Mouse (Mus musculus): Measurements from ENCODE around the gene Tigd2. TPM values are rescaled to one million over a fixed set of nuclear protein-coding genes. Genes with fewer than 3 reads are reported as not detected.

Tigd2 gene
- polyA plus RNA-seq, 1 experiment from 2014 or later: 8.3 TPM

DNA sequence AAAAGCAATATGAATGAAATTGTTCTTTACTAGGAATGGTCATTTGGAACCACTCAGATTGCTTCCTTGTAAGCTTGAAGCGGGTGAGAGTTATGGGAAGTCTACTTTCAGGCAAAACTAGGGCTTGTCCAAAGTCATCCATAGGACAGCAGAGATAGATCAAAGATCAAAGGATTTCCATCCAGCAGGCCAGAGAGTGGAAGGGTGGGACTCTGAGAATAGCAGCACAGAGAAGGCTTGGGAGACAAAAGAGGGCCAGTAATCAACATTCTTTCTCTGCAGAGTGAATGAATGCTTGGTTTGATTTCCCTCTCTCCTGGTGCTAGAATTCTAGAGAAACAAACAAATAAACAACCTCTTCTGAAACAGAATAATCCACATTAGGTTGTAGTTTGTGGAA is 1.1 kb upstream of the Tigd2 start:
- no peak overlapping the region for H3K4me2 ChIP-seq
- H3K9ac ChIP-seq (ENCODE audit: low read depth, low read length): no peak overlapping the region
- H3K27me3 ChIP-seq (replicated peaks; ENCODE audit: control insufficient read depth, insufficient read depth, low read length): no peaks in the 10 kb centered on the region
- DNase-seq (ENCODE audit: low spot score) (no peak), ATAC-seq (replicated peaks; ENCODE audit: low FRiP score) (no peak)
- 86% methylated on average over 1 of the region's 1 CpGs for WGBS
- H3K4me1 ChIP-seq (replicated peaks; ENCODE audit: control insufficient read depth, insufficient read depth, low read length): no peaks in the 10 kb centered on the region; the same call in 1 of the 2 replicates
- H3K36me3 ChIP-seq (ENCODE audit: control insufficient read depth, insufficient read depth, low read length): no peaks in the 10 kb centered on the region
- no peak overlapping the region for H3K27ac ChIP-seq (ENCODE audit: low read depth, low read length)
- H3K4me3 ChIP-seq (ENCODE audit: low read depth, low read length): no peak overlapping the region
- H3K9me3 ChIP-seq (ENCODE audit: control insufficient read depth, low read length): no peaks in the 10 kb centered on the region

DNA sequence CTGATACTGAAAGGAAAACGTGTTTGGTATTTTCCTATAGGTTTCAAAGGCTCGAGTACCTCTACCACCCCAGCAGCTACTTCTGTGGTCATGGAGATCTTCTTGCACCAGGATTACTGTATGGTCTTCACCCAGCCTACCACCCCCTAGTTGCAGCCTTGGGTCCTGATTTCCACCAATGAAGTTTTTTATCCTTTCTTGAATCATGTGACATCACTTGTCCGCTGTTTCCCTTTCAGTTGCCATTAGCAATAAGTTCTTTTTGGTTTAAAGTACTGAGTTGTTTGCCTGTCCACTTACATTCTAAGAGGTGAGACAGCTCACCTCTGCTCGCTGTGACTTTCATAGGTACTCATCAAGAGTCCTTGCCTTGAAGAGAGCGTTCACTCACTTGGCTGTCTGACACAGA is 633 bp downstream of the Tigd2 start:
- H3K9me3 ChIP-seq (ENCODE audit: control insufficient read depth, low read length): no peaks in the 10 kb centered on the region
- H3K27me3 ChIP-seq (replicated peaks; ENCODE audit: control insufficient read depth, insufficient read depth, low read length): no peaks in the 10 kb centered on the region
- 43% methylated on average over 5 of the region's 5 CpGs for whole genome bisulfite sequencing
- H3K36me3 ChIP-seq (ENCODE audit: control insufficient read depth, insufficient read depth, low read length): no peaks in the 10 kb centered on the region
- ATAC-seq (replicated peaks; ENCODE audit: low FRiP score) (peak; percentile 69; the same call in 1 of the 2 replicates), DNase-seq (ENCODE audit: low spot score) (no peak)
- H3K4me3 ChIP-seq (ENCODE audit: low read depth, low read length): peak overlapping the region; percentile 83
- no peaks in the 10 kb centered on the region; the same call in 1 of the 2 replicates for H3K4me1 ChIP-seq (replicated peaks; ENCODE audit: control insufficient read depth, insufficient read depth, low read length)
- H3K9ac ChIP-seq (ENCODE audit: low read depth, low read length): peak overlapping the region; percentile 92
- H3K27ac ChIP-seq (ENCODE audit: low read depth, low read length): peak overlapping the region; percentile 62; the same call in 1 of the 2 replicates
- peak overlapping the region; percentile 75 for H3K4me2 ChIP-seq

DNA sequence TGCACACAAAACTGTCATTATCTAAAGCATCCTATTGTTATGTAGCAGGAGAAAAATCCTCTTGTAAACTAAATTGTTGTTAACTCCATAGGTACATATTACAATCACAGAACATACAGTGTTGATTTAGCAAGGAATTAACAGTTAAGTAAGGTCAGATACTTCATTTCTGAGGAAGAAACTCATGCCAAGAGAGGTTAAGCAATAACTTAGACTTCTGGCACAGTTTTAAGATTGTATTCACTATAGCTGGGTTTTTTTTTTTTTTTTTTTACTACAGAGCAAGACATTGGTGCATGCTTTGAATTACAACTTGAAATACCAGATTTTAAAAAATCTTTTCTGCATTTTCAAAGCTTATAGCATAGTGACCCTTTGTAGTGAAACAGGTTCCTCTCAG is 24.5 kb downstream of the Tigd2 start:
- DNase-seq (ENCODE audit: low spot score): no peak
- no peak overlapping the region for H3K27ac ChIP-seq (ENCODE audit: low read depth, low read length)
- H3K9me3 ChIP-seq (ENCODE audit: control insufficient read depth, low read length): no peaks in the 10 kb centered on the region
- H3K36me3 ChIP-seq (ENCODE audit: control insufficient read depth, insufficient read depth, low read length): no peaks in the 10 kb centered on the region
- ATAC-seq (replicated peaks; ENCODE audit: low FRiP score): no peak
- H3K4me3 ChIP-seq (ENCODE audit: low read depth, low read length): no peak overlapping the region
- H3K4me1 ChIP-seq (replicated peaks; ENCODE audit: control insufficient read depth, insufficient read depth, low read length): no peaks in the 10 kb centered on the region
- H3K9ac ChIP-seq (ENCODE audit: low read depth, low read length): no peak overlapping the region
- no peak overlapping the region for H3K4me2 ChIP-seq
- no peaks in the 10 kb centered on the region for H3K27me3 ChIP-seq (replicated peaks; ENCODE audit: control insufficient read depth, insufficient read depth, low read length)

DNA sequence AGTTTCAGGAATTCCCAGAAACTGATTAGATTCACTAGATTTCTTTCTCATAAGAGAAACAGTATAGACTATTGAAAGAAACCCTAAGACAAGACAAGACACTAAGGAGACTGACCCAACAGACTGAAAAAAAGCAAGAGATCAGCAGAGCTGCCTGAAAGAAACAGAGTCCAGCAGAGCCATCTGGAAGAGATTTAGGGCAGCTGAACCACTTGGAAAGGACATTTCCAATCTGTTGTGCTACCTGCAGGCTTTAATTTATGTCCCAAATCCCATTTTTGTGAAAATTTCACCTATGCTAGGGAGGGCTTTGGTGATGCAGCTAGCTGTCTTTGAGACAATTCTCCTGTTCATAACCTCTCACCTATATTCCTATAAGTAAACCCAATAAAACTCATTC is 25.0 kb downstream of the Tigd2 start:
- Histone ChIP-seq H3K9ac (ENCODE audit: low read depth, low read length) (no peak overlapping the region), H3K4me3 (ENCODE audit: low read depth, low read length) (no peak overlapping the region), H3K9me3 (ENCODE audit: control insufficient read depth, low read length) (no peaks in the 10 kb centered on the region), H3K4me1 (replicated peaks; ENCODE audit: control insufficient read depth, insufficient read depth, low read length) (no peaks in the 10 kb centered on the region), H3K4me2 (no peak overlapping the region), H3K36me3 (ENCODE audit: control insufficient read depth, insufficient read depth, low read length) (no peaks in the 10 kb centered on the region), H3K27me3 (replicated peaks; ENCODE audit: control insufficient read depth, insufficient read depth, low read length) (no peaks in the 10 kb centered on the region), H3K27ac (ENCODE audit: low read depth, low read length) (no peak overlapping the region)
- ATAC-seq (replicated peaks; ENCODE audit: low FRiP score): no peak
- no peak for DNase-seq (ENCODE audit: low spot score)

DNA sequence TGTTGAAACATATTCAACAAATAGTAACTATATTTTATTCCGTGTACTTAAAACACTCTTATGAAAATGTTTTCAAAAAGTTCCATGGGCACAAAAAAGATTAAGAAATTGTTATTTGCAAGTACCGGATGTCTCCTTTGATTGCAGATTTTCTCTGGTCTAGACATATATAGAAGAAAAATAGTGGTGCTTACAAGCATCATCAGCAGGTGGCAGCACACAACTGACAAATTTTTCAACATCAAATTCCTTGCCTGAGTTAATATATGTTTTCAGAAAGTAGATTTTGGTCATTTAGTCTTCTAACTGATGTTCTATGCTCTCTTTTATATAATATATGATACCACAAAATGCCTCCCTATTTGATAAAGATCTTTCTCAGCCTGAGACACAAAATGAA is 41.0 kb downstream of the Tigd2 start:
- H3K9ac ChIP-seq (ENCODE audit: low read depth, low read length): no peak overlapping the region
- no peaks in the 10 kb centered on the region for H3K4me1 ChIP-seq (replicated peaks; ENCODE audit: control insufficient read depth, insufficient read depth, low read length)
- 33% methylated on average over 2 of the region's 2 CpGs for whole genome bisulfite sequencing
- DNase-seq (ENCODE audit: low spot score): no peak
- H3K27ac ChIP-seq (ENCODE audit: low read depth, low read length): no peak overlapping the region
- no peak overlapping the region for H3K4me2 ChIP-seq
- H3K4me3 ChIP-seq (ENCODE audit: low read depth, low read length): no peak overlapping the region
- no peaks in the 10 kb centered on the region for H3K36me3 ChIP-seq (ENCODE audit: control insufficient read depth, insufficient read depth, low read length)
- H3K27me3 ChIP-seq (replicated peaks; ENCODE audit: control insufficient read depth, insufficient read depth, low read length): no peaks in the 10 kb centered on the region
- H3K9me3 ChIP-seq (ENCODE audit: control insufficient read depth, low read length): no peaks in the 10 kb centered on the region
- no peak for ATAC-seq (replicated peaks; ENCODE audit: low FRiP score)

DNA sequence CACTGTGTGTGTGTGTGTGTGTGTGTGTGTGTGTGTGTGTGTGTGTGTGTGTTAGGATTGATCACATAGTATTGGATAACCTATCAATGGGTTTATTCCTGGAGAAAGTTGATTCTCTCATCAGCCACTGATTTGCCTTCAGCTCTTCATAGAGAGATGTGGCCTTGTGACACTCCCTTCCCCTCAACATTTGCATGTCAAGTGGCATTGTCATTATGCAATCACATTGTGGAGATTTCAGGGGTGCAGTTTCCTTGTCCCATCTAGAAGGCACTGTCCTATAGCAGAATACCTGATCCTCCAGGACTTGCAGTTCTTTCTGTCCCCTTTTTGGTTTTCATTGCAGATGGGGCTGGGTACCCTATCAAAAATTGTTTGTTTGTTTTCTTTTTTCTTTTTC is 41.9 kb downstream of the Tigd2 start:
- Histone ChIP-seq H3K27me3 (replicated peaks; ENCODE audit: control insufficient read depth, insufficient read depth, low read length) (no peaks in the 10 kb centered on the region), H3K4me1 (replicated peaks; ENCODE audit: control insufficient read depth, insufficient read depth, low read length) (no peaks in the 10 kb centered on the region), H3K27ac (ENCODE audit: low read depth, low read length) (no peak overlapping the region), H3K4me3 (ENCODE audit: low read depth, low read length) (no peak overlapping the region), H3K9me3 (ENCODE audit: control insufficient read depth, low read length) (no peaks in the 10 kb centered on the region), H3K9ac (ENCODE audit: low read depth, low read length) (no peak overlapping the region), H3K4me2 (no peak overlapping the region), H3K36me3 (ENCODE audit: control insufficient read depth, insufficient read depth, low read length) (no peaks in the 10 kb centered on the region)
- DNase-seq (ENCODE audit: low spot score): no peak
- no peak for ATAC-seq (replicated peaks; ENCODE audit: low FRiP score)

DNA sequence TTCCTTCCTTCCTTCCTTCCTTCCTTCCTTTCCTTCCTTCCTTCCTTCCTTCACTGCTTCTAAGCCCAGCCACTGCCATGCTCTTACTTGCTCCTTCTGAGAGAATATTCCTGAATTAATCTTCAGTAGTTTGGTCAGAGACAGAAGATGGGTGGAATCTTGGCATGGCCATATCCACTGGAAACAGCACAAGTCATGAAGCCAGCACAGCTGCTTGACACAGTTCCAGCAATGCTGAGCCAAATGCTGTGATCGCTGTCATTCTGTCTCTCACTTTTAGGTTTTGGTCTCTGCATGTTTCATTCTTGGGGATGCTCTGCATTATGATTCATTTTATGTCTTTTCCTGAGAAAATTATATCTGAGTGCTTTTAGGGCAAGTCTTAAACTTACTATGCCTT is 47.2 kb downstream of the Tigd2 start:
- H3K9ac ChIP-seq (ENCODE audit: low read depth, low read length): no peak overlapping the region
- no peaks in the 10 kb centered on the region for H3K36me3 ChIP-seq (ENCODE audit: control insufficient read depth, insufficient read depth, low read length)
- no peaks in the 10 kb centered on the region for H3K27me3 ChIP-seq (replicated peaks; ENCODE audit: control insufficient read depth, insufficient read depth, low read length)
- H3K4me1 ChIP-seq (replicated peaks; ENCODE audit: control insufficient read depth, insufficient read depth, low read length): no peaks in the 10 kb centered on the region
- WGBS: 82% methylated on average over 1 of the region's 1 CpGs
- H3K9me3 ChIP-seq (ENCODE audit: control insufficient read depth, low read length): no peaks in the 10 kb centered on the region
- no peak overlapping the region for H3K4me3 ChIP-seq (ENCODE audit: low read depth, low read length)
- H3K4me2 ChIP-seq: no peak overlapping the region
- DNase-seq (ENCODE audit: low spot score) (no peak), ATAC-seq (replicated peaks; ENCODE audit: low FRiP score) (no peak)
- no peak overlapping the region for H3K27ac ChIP-seq (ENCODE audit: low read depth, low read length)

Other genes with a start within 250 kb of the Tigd2 start
- gene Fam13a, start 184.3 kb upstream of the Tigd2 start, polyA plus RNA-seq (2014; fragmentation: Nextera tagmentation; extraction: Ambion mirVana): 1.5 and 2.1 TPM in 2 replicates
- 0.03 and 0.06 TPM in 2 replicates for gene Gprin3, start 217.4 kb downstream of the Tigd2 start, polyA plus RNA-seq (2014; fragmentation: Nextera tagmentation; extraction: Ambion mirVana)